Mouse (Mus musculus): ENCODE data around the gene Palmd.

Gene Palmd

DNA sequence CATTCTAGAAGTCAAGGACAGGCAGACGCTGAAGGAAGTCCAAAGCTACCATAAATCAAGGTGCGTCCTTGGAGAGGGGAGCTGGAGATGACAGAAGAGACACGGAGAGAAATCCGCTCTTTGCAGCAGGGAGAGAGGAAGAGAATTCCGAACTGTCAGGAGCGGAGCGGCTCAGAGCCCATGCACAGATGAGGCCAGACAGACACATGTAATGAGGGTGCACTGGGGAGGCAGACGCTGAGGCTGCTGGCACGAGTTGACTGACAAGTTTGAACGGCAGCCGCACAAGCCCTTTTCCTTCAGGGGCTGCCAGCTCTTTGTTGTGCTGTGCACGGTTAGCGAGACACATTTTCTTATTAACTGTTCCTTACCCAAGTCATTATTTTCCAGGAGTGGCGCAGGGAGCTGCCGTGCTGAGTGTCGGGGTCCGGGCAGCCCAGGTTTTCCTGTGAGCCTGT is at the start of gene Palmd:
Gene Palmd (minus strand): TSS at position 448 of the 458 bp plus-strand sequence.
- DNase-seq (ENCODE audit: inconsistent ontology term): peak; percentile 37

DNA sequence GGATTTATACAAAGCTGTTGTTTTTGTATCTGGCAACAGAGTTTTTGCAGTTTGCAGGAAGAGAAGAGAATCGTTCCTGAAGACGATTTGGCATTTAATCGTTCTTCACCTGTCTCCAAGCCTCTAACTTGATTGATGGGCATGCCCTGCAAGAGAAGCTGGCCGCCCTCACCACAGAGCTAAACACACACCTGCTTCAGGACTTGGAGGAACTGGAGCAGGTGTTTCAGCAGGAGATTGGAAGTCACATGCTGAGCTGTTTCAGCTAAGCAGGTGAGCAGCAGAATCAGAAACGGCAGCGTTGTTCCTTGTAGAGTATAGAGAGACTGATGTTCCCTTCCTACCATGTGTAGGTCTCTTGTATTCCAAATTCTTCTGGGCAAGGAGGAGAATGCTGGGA is 41.4 kb upstream of the Palmd start:
- no peak for DNase-seq (ENCODE audit: inconsistent ontology term)

DNA sequence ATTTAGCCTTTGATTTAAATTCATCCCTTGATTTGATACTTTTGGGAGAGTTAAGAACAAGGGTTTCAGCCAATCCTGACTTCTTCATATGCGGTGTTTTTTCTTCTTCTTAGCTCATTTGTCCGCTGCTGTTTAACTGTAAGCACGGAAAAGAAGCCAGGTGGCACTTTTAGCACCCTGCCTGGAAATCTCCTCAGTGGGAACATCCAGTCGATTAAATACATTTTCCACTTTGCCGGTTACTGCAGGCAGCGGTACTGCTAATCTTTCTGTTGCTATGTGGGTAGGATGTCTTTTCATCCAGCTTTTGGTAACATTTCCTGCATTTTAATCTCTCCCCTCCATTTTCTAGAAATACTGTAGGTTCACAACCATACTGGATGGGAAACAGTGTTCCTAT is 38.6 kb upstream of the Palmd start:
- DNase-seq (ENCODE audit: inconsistent ontology term): peak; percentile 4

DNA sequence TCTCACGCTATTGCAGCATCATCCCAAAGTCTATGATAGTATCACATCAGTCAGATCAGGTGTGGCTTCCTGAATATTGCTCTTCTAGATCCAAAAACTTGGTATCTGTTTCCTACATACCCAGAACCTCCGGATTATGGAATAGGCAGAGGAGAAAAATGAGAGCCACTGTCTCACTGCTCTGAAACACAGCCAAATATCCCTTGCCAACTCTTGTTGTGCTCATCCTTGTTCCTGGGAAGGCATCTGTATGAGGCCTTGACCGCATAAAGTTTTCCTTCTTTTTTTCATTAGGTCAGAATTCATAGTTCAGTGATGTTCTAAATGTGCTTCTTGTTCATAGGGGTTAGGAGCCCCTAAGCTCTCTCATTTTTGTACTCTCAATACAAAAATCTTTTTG is 37.8 kb upstream of the Palmd start:
- peak; percentile 49 for DNase-seq (ENCODE audit: inconsistent ontology term)

DNA sequence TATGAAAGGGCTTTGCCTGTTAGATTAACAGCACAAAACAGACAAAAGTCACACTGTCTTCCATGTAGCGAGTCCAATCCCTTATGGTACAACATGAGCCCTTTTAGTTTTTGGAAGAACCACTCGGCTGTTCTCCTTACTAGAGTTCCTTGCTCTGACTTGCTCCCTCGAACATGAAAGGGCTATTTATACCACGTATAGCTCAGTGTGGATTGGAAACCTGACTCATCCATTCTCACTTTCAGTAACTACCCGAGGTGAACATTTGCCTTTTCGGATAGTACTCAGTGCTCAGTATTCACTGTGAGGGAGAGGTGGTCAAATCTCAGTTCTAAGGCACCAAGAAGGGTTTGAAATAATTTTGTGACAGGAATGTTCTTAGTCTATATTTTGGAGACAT is 34.6 kb upstream of the Palmd start:
- DNase-seq (ENCODE audit: inconsistent ontology term): no peak

DNA sequence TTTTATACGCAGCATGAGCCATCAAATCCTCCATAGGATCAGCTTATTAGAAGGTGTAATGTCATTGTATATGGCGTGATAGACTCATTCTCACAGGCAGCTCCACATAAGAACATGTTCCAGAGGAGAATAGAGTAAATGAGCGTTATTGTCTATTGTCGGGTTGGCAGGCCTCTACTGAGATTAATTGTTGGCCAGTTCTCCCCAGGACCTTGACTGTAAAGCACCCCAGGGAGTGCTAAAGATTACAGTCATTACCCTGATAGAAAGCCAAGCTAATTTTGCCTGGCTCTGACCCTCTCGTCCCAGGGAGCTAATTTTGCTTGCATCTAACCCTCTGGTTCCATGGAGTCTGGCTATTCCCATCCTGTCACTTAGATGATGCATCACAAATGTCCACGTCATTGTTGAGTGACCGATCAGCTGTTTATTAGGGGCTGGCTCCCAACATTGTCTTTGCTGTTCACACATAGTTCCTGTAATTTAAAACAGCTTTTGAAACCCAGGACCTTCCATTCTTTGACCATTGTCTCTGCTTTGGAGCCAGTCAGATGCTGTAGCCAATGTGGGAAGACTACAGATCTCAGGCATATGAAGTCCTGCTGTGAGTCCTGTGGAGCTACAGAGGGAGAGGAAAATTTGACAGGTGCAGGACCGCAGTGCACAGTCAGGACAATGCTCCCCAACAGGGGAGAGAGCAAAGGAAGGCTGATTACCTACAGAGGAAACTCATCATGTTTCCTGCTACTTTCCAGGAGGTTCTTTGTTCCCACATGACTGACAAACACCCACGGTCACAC is 33.1 kb upstream of the Palmd start:
- peak; percentile 3 for DNase-seq (ENCODE audit: inconsistent ontology term)

DNA sequence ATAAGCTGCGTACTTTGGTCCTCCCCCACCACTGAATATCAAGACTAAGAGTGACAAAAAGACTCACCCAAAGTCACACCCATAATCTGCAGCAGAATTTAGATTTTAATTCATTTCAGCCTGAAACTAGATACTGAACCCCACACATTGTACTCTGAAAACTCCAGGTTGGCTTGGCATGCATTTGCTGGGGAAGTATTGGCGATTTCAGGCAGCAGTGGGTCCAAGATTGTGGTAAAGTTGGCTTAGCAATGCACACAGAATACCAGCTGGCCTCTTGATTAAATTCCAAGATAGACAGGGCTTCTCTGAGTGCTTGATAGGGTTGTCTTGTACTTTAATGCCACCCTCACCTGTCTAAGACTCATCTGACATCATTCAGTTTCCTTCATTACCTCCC is 24.2 kb upstream of the Palmd start:
- DNase-seq (ENCODE audit: inconsistent ontology term): no peak

DNA sequence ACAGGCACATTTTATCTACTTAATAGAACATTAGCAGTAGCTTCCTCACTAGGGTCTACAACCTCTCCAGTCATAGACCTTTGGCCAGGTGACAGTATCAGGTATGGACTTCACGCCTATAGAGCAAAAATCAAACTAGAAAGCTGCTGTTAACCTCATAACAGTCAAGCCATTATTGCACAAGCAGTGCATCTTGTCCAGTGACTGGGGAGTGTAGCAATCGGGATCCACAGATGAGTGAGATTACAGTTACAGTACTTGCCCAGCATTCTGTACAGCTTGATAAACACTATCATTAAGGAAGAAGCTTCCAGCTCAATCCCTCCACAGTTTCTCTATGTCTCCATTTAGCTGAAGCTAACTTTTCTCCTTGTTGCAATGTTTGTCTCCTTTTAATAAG is 22.4 kb upstream of the Palmd start:
- no peak for DNase-seq (ENCODE audit: inconsistent ontology term)

DNA sequence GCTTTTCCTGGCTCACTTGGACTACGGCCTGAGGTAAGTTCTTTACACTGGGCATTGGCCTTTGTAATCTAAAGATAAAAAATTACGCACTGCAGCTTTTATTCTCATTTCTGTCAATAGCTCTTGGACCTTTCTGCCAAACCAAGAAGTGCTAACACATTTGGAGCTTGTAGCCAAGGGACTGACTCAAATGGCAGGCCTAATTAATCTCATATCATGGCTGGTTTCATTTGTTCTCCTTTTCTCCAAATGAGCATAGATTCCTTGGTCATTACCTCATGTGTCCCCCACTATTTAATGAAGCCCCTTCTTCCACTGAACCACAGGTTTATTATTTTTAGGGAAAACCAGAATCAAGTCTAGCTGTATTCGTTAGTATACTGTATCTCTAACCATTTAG is 19.4 kb upstream of the Palmd start:
- peak; percentile 24 for DNase-seq (ENCODE audit: inconsistent ontology term)

DNA sequence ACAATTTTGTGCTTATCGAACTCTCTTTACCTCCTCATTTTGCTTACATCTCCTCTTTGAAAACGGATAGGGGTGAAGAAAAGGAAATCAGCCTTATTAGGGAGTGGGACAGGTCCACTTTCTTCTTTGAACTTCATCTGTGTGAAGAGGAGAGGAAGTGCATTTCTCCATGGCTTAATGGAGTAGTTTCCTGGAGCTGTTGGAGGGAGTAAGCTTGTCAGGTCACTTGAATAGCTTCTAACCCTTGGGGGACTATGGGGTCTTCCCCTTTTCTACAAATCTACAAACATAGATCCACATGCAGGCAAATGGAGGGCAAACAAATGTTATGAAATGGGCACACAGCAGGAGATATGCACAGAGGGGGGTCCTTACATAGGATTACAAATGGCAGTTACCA is 17.7 kb upstream of the Palmd start:
- no peak for DNase-seq (ENCODE audit: inconsistent ontology term)

DNA sequence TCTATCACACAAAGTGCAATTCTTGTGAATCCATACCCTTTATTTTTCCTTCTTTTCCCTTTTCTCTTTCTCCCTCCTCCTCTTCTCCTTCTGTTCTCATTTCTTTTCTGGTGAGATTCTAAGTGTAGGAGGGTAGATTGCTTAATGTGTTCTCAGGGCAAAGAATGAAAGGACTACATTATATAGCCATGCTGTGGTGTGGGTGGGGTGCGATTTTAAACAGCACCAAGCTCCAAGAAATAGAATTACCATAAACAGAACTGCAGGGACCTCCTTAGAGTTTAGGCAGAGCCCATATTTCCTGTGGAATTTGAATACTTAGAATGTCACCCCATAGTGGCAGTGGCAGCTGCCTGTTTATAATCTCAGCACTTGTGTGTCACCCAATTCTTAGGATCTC is 17.0 kb upstream of the Palmd start:
- DNase-seq (ENCODE audit: inconsistent ontology term): no peak

DNA sequence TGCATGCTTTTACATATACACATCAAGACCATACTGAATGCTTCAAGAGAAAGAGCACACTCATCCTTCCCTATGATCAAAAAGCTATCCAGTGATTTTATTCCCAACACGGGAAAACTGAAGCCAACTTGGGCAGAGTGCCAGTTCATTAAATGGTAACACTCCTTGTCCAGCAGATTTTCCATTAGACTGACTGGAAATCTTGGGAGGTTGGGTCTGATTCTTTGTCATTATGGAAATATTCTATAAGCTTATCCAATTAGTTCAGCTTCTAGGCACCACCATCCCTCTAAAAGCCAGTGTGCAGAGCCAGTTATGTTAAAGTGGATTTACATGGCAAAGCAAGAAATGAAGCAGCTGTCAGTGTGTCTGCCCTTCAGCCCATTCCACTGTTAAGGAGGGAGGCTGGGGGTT is 16.3 kb upstream of the Palmd start:
- no peak for DNase-seq (ENCODE audit: inconsistent ontology term)

DNA sequence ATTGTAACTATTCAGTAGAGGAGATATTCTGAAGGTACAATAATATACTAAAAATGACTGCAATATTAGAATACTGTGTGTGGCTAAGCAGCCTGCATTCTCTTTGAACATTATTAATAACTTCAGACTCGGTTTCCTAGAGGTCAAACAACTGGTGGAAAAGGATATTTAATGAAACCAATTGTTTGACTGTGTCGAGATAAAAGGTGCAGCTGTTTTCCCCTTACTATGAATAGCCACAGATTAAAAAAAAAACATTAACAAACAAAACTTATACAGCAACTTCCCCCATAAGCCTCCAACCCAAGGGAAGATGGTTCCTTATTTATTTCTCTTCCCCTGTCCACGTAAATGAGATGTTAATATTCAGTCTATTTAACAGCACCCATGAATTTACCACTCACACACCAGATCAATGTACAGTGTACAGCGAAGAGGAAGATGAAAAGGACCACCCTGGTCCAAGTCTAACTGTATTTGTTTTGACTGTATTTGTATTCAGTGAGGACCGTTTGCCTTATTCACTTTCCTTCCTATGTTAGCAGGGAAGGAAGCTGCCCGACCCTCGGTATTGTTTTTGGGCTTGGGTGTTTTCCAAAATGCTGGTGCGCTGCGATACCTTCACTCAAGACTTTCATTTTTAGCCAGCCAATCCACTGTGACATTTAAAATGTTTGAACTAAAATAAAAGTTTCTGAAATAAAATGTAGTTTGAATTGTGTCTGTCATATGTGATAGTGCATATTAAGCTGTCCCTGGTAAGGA is 13.2 kb upstream of the Palmd start:
- DNase-seq (ENCODE audit: inconsistent ontology term): no peak

DNA sequence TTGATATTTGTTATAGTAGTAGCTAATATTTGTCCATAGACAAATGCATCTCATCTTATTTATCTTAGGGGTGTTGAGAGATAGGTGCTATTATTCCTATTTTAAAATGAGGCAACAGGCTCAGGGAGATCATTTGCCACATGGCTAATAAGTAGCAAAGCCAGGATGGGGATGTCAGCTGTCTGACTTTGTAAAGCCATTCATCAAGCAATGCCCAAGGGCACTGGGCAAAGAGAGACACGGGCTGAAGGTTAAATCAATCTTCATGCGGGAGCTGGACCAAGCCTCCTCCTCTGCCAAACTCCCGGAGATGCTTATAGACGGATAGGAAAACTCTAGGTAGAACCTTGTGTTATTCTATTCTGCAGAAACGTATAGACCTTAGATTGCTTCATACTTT is 999 bp upstream of the Palmd start:
- DNase-seq (ENCODE audit: inconsistent ontology term): no peak

DNA sequence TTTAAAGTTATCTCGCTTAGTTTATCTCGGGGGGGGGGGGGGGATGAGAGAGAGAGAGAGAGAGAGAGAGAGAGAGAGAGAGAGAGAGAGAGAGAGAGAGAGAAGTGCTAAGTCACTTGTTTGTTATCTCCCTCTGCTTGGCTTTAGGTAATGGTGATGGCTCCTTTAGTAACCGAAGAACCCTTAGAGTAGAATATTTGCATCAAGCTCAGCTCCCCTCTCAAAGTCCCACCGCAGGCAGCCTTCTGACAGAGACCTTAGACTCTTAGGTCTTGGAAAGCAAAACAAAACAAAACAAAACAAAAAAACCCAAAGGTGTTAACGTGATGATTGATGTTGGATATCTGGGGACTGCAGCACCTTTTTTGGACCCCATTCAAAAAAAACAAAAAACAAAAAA is 216 bp upstream of the Palmd start:
- no peak for DNase-seq (ENCODE audit: inconsistent ontology term)

DNA sequence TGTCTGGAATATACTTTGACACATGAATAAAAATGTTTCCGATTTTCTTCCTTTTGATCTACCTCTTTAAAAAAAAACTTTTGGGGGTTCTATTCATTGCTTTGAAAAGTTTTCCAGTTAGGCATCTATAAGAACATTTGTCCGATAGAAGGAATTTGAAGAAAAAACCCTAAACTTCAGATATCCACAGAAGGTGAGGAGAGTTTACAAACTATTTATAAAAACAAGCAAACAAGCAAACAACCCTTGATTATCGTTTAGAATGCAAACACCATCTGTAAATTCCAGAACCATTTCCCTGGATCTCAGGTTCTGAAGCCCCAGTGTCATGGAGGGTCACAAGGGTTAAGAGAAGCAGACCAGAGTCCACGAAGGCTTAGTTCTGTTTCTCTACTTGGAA is 820 bp downstream of the Palmd start, which contains the start of gene 4930455H04Rik:
Gene 4930455H04Rik (plus strand): TSS at position 301 of the 400 bp plus-strand sequence.
- no peak for DNase-seq (ENCODE audit: inconsistent ontology term)

DNA sequence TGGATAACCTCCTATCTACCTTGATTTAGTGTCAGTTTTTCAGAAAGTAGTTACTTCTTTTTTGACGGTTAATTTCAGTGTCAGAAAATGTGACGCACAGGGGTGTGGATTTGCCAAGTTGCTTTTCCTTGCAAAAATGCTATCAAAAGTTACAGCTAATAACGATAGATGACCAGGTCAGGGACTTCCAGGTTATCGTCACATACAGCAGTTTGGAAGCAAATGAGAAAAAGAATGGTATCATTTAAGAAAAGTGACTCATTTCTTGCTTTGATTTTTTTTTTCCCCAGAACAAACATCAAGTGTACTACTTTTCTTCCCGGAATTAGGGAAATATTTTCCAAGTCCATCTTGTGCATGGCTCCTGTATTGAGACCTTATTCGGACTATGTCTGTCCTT is 1.4 kb downstream of the Palmd start:
- DNase-seq (ENCODE audit: inconsistent ontology term): no peak

DNA sequence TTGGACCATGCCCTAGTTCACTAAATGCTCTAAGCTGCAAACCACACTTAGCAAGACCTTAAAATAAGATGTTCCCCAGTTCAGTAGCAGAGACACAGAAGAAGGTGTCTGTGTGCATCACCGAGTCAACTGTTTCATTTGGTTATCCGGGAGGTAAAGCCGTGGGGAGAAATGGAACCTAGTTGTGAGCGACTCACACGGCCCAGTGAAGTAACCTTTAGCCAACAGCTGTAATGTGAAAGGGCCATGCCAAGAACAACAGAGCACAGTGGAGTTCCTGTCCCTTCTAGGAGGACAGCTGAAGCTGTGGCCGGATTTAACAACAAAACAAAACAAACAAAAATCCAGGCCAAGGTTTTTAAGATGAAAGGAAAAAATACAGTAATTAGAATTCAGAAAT is 2.0 kb downstream of the Palmd start:
- no peak for DNase-seq (ENCODE audit: inconsistent ontology term)

DNA sequence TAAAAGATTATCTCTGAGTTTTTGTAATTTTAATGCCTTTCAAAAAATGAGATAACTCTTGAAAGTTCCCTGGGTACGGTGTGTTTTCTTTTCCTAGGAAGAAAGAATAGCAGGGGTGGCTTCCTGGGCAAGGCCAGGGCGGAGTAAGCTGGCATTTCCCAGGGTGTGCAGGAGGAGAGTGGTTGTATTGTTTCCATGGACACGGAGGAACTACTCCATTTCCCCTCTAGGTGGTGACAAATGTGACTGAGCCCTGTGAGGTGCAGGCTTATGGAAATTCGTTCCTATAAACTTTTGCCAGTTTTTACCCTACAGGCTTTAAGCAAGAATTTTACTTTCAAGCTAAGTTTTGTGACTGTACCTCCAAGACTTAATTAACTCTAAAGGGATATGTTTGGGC is 2.6 kb downstream of the Palmd start:
- peak; percentile 34 for DNase-seq (ENCODE audit: inconsistent ontology term)

DNA sequence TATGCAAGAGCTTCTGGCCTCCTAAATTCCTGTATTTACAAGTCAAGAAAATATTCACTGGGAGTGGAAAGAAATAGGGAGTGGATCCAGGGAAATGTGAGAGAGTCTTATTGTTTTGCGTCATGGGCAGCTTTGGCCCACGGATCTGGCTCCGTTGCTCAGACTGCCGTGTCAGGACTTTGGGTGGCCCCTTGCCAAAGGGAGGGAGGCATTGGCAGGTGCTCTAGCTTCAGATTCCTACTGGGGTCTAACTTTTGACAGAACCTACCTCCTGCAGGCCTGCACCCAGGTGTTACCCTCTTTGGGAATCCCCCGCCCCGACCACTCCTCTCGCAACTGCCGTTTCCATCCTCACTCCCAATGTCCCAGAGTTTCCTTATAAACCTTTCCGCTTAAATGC is 4.4 kb downstream of the Palmd start:
- no peak for DNase-seq (ENCODE audit: inconsistent ontology term)

DNA sequence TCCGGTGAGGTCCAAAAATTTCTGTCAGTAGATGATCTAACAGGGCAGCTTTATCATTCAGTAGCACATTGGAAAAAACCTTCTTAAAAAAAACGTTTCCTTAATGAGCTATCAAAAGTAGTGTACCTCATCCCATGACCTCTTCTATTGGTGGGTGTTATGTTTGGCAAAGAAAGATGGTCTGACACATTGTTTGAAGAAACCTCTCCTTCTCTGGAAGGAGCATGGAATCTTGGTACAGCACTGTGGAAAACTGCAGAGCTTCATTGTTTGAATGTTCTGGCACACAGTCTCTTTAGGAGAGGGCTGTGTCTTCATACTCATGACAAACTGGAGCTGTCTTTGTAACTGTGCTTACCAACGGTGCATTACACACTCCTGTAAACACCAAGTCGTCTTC is 5.6 kb downstream of the Palmd start:
- DNase-seq (ENCODE audit: inconsistent ontology term): peak; percentile 32

DNA sequence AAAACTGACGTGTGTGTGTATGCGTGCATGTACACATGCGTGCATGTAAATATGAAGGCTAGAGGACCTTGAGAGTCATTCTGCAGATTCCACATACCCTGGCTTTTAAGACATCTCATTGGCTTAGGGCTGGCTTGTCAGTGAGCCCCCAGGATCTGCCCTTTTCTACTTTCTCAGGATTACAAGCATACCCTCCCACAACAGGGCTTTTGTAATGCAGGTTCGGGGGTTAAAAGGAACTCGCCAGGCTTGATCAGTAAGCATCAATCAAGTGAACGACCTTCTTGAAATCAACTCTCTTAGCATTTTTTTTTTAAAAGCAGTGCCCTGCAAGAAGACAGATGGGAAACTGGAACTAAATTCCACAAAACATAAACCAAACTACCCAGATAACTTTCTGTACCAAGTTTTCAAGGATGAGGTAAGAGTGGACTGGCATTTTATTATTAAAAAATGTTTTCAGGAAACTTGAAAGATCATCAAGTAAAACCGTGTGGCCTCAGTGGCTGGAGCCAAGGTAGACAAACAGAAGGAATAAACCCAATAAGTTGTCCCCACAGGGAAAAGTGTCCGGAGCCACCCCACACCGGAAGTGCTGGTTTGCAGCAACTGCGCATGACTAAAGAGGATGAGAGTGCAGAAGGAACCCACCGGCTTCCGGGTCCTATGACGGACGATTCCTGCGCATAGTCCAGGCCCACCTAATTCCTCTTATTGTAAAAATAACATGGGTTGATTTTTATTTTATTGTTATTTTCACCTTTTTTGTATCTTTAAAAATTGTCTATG is 7.2 kb downstream of the Palmd start:
- no peak for DNase-seq (ENCODE audit: inconsistent ontology term)

Data from Muller cell, postnatal 12 days (primary cell).